Mouse (Mus musculus) small intestine, adult 2 months (tissue): ENCODE data around the gene Gria3.

ENCODE experiments used
- CTCF ChIP-seq: fragments of 200-500 bp; IDR thresholded peaks from 2 replicates; pipeline ENCODE4 v1.5.1; 2012; ENCODE audit warnings: low read depth, mild to moderate bottlenecking, control low read depth, inconsistent platforms, low read length, moderate library complexity, mixed read lengths; ENCODE audit not compliant: insufficient replicate concordance, insufficient read length; ENCODE audit errors: extremely low read depth
- POLR2A ChIP-seq: fragments of 200-500 bp; IDR thresholded peaks from 2 replicates; pipeline ENCODE4 v1.6.1; 2012; ENCODE audit warnings: low read depth, mild to moderate bottlenecking, control low read depth, inconsistent platforms, low read length, moderate library complexity

GRCm38 (mm10) chrX:41587692-41588091, 187.0 kb downstream of the Gria3 start:
- TF ChIP-seq CTCF: no peak
- TF ChIP-seq POLR2A: no peak
